8 mouse cellular contexts compared by ENCODE assay signal in the genomic region with DNA sequence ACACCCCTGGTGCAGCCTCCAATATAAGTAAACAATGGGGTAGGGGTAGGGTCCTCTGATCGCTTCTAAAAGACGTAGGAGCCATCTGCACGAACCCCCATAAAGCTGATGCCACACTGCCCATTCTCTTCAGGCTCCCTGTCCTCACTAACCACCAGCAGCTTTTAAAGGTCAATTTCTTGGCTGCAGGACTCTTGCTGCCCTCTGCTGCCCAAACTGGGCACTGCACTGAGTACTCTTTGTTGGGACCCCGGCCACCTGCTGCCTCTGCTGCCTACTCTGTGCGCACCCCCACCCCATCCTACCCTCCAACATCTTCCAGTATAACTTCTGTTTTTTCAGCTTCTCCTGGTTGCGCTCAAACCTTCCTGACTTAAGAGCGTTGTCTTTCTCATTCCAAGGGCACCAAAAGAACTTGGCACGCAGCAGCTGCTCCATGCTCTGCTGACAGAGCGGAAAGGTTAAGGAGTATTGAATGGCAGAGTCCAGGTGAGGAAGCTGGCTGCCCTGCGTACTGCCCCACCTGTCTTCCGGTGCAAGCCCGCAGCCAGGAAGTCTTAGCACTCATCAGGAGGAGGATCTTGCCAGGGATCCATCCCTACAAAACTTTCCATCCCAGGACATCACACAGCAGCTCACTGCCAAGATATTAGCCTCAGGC. TPM values are rescaled to one million over a fixed set of nuclear protein-coding genes. Genes with fewer than 3 reads are reported as not detected.
A peak's percentile ranks its signal among the peaks of the same experiment; 100 is the strongest.
DNase-seq lines count a peak whose midpoint lies in the region; ATAC-seq and TF ChIP-seq lines count a peak whose summit lies in the region.

No protein-coding gene starts in this region.

- H3K36me3 ChIP-seq in MEL (ENCODE audit: control insufficient read depth in 1 of 2, insufficient read depth in 2 of 2, low read length in 2 of 2) = peaks cover 0 to 6% of the 10 kb centered on the region in 2 experiments; a peak in 3 of 4 replicates
- H3K36me3 ChIP-seq in forebrain, embryonic 15.5 days = peaks cover 31% of the 10 kb centered on the region
- peaks cover 36% of the 10 kb centered on the region for H3K36me3 ChIP-seq in hindbrain, embryonic 10.5 days

- ATAC-seq in forebrain, embryonic 15.5 days (replicated peaks) = peak; percentile 53; the same call in 1 of the 2 replicates

- peaks cover 2 to 13% of the 10 kb centered on the region in 2 experiments; a peak in 3 of 4 replicates for H3K4me1 ChIP-seq in MEL (ENCODE audit: control insufficient read depth in 1 of 2, insufficient read depth in 2 of 2, low read length in 2 of 2)
- no peaks in the 10 kb centered on the region for H3K4me1 ChIP-seq in forebrain, embryonic 15.5 days
- peaks cover 7% of the 10 kb centered on the region for H3K4me1 ChIP-seq in hindbrain, embryonic 10.5 days (replicated peaks)

- H3K4me3 ChIP-seq in MEL (ENCODE audit: control insufficient read depth in 1 of 2, insufficient read depth in 1 of 2, low read depth in 2 of 2, low read length in 2 of 2) = no peak overlapping the region
- H3K4me3 ChIP-seq in forebrain, embryonic 15.5 days = no peak overlapping the region
- H3K4me3 ChIP-seq in hindbrain, embryonic 10.5 days = no peak overlapping the region; the same call in 1 of the 2 replicates

- H3K9me3 ChIP-seq in MEL (replicated peaks; ENCODE audit: insufficient read depth, low read length) = no peaks in the 10 kb centered on the region
- no peaks in the 10 kb centered on the region for H3K9me3 ChIP-seq in forebrain, embryonic 15.5 days
- H3K9me3 ChIP-seq in hindbrain, embryonic 10.5 days = no peaks in the 10 kb centered on the region

- no peak overlapping the region for H3K9ac ChIP-seq in MEL (ENCODE audit: control insufficient read depth, low read depth, low read length, poor library complexity, severe bottlenecking)
- H3K9ac ChIP-seq in forebrain, embryonic 15.5 days (replicated peaks) = no peak overlapping the region

- no peak for TF ChIP-seq POLR2A in MEL (IDR thresholded peaks at IDR 0.05; ENCODE audit: control insufficient read depth in 1 of 2, insufficient read depth in 1 of 2, low read depth in 1 of 2, low read length in 2 of 2, poor library complexity in 1 of 2)

- TF ChIP-seq CTCF in MEL (IDR thresholded peaks at IDR 0.05 in 2 of 3, conservative IDR thresholded peaks at IDR 0.05 in 1 of 3; ENCODE audit: control insufficient read depth in 1 of 3, insufficient read depth in 1 of 3, low read depth in 2 of 3, low read length in 3 of 3, poor library complexity in 1 of 3, severe bottlenecking in 1 of 3) = peak; percentile 82 to 90 (median 87)

- no peak for TF ChIP-seq EP300 in MEL (IDR thresholded peaks at IDR 0.05; ENCODE audit: low read depth in 1 of 2, low read length in 2 of 2)

- H3K27me3 ChIP-seq in MEL (ENCODE audit: control insufficient read depth in 1 of 2, insufficient read depth in 2 of 2, low read length in 2 of 2) = no peaks in the 10 kb centered on the region
- H3K27me3 ChIP-seq in forebrain, embryonic 15.5 days = no peaks in the 10 kb centered on the region
- 0 out of 2 replicates have a peak, but pooled peaks cover 2% of the 10 kb centered on the region for H3K27me3 ChIP-seq in hindbrain, embryonic 10.5 days (ENCODE audit: insufficient read depth, poor library complexity, severe bottlenecking)

- H3K4me2 ChIP-seq in forebrain, embryonic 15.5 days (replicated peaks) = no peak overlapping the region

- WGBS in forebrain, embryonic 15.5 days = 19% methylated on average over 12 of the region's 12 CpGs
- WGBS in hindbrain, embryonic 10.5 days = 15% methylated on average over 12 of the region's 12 CpGs

- H3K79me2 ChIP-seq in MEL (ENCODE audit: control insufficient read depth, insufficient read depth, low read length, poor library complexity) = no peaks in the 10 kb centered on the region

- no peak overlapping the region for H3K27ac ChIP-seq in MEL (ENCODE audit: control insufficient read depth, low read depth, low read length)
- H3K27ac ChIP-seq in forebrain, embryonic 15.5 days (replicated peaks) = no peak overlapping the region
- H3K27ac ChIP-seq in hindbrain, embryonic 10.5 days = 0 out of 2 replicates have a peak overlapping the region, but pooled peaks have one; percentile 45

- peak; percentile 65 for DNase-seq in MEL (ENCODE audit: low read depth, low spot score)
- peak; percentile 63 for DNase-seq in cerebellum, adult 11 months
- peak; percentile 83 for DNase-seq in hindbrain, embryonic 10.5 days (ENCODE audit: low spot score)
- DNase-seq in layer of hippocampus, adult 9-10 months (ENCODE audit: low spot score) = peak; percentile 32
- DNase-seq in lung, postnatal 14 days = peak; percentile 87
- peak; percentile 75 for DNase-seq in ovary, postnatal 36 days (ENCODE audit: low spot score)
- DNase-seq in urinary bladder, adult 2 months (ENCODE audit: low spot score) = peak; percentile 56

- peak; percentile 90 for TF ChIP-seq RAD21 in MEL (IDR thresholded peaks at IDR 0.05; ENCODE audit: low read depth, low read length)

TF ChIP-seq in MEL, 35 proteins besides CTCF, POLR2A, EP300 and RAD21:
- TF ChIP-seq SIN3A (IDR thresholded peaks at IDR 0.05; ENCODE audit: low read length) (peak; percentile 38; the same call in 1 of the 2 replicates), MYC (IDR thresholded peaks at IDR 0.05; ENCODE audit: low read depth, low read length) (no peak), CHD2 (IDR thresholded peaks at IDR 0.05; ENCODE audit: low read length) (no peak), SMC3 (IDR thresholded peaks at IDR 0.05; ENCODE audit: low read depth, low read length) (peak; percentile 90), ZC3H11A (IDR thresholded peaks at IDR 0.05; ENCODE audit: low read depth, low read length) (peak; percentile 89)

RNA-seq across cellular contexts. Expression of gene Rsph9, which starts 11.8 kb away (rescaled TPM):
- not detected in 2 replicates for total RNA-seq in MEL (2012; rRNA removed)
- polyA plus RNA-seq in MEL (2012; ENCODE audit: insufficient read depth in 1 of 2, insufficient read length in 2 of 2, low read depth in 1 of 2, low replicate concordance in 2 of 2, missing spikeins in 1 of 2) = under 1 TPM in 1 of 2 experiments, not detected in 1; 0.29 TPM
- 37.2 and 45.7 TPM in 2 replicates for polyA plus RNA-seq in forebrain, embryonic 15.5 days (2015; fragmentation: Nextera tagmentation; extraction: Ambion mirVana)
- polyA plus RNA-seq in hindbrain, embryonic 10.5 days (2016; fragmentation: Nextera tagmentation; extraction: Ambion mirVana) = 14.5 and 20.5 TPM in 2 replicates
- 12.7 and 14.0 TPM in 2 replicates for polyA plus RNA-seq in urinary bladder, adult 2 months (2012; rRNA removed)

RNA-seq across cellular contexts. Expression of gene Mad2l1bp, which starts 21.2 kb away (rescaled TPM):
- 14.1 and 14.8 TPM in 2 replicates for total RNA-seq in MEL (2012; rRNA removed)
- 10 to 100 TPM in 1 of 2 experiments, not detected in 1; 23.1 TPM for polyA plus RNA-seq in MEL (2012; ENCODE audit: insufficient read depth in 1 of 2, insufficient read length in 2 of 2, low read depth in 1 of 2, low replicate concordance in 2 of 2, missing spikeins in 1 of 2)
- polyA plus RNA-seq in forebrain, embryonic 15.5 days (2015; fragmentation: Nextera tagmentation; extraction: Ambion mirVana) = 27.0 and 28.9 TPM in 2 replicates
- 38.7 and 38.9 TPM in 2 replicates for polyA plus RNA-seq in hindbrain, embryonic 10.5 days (2016; fragmentation: Nextera tagmentation; extraction: Ambion mirVana)
- polyA plus RNA-seq in urinary bladder, adult 2 months (2012; rRNA removed) = 16.4 and 19.8 TPM in 2 replicates

RNA-seq across cellular contexts. Expression of gene Mrps18a, which starts 21.4 kb away (rescaled TPM):
- total RNA-seq in MEL (2012; rRNA removed) = 177 and 181 TPM in 2 replicates
- 100 to 1,000 TPM in 1 of 2 experiments, not detected in 1; 159 TPM for polyA plus RNA-seq in MEL (2012; ENCODE audit: insufficient read depth in 1 of 2, insufficient read length in 2 of 2, low read depth in 1 of 2, low replicate concordance in 2 of 2, missing spikeins in 1 of 2)
- 129 and 134 TPM in 2 replicates for polyA plus RNA-seq in forebrain, embryonic 15.5 days (2015; fragmentation: Nextera tagmentation; extraction: Ambion mirVana)
- polyA plus RNA-seq in hindbrain, embryonic 10.5 days (2016; fragmentation: Nextera tagmentation; extraction: Ambion mirVana) = 148 and 151 TPM in 2 replicates
- 67.0 and 71.1 TPM in 2 replicates for polyA plus RNA-seq in urinary bladder, adult 2 months (2012; rRNA removed)

RNA-seq across cellular contexts. Expression of gene Gtpbp2, which starts 28.6 kb away (rescaled TPM):
- 18.1 and 27.5 TPM in 2 replicates for total RNA-seq in MEL (2012; rRNA removed)
- polyA plus RNA-seq in MEL (2012; ENCODE audit: insufficient read depth in 1 of 2, insufficient read length in 2 of 2, low read depth in 1 of 2, low replicate concordance in 2 of 2, missing spikeins in 1 of 2) = 10 to 100 TPM in 1 of 2 experiments, not detected in 1; 46.7 TPM
- 41.4 and 45.4 TPM in 2 replicates for polyA plus RNA-seq in forebrain, embryonic 15.5 days (2015; fragmentation: Nextera tagmentation; extraction: Ambion mirVana)
- 32.6 and 37.8 TPM in 2 replicates for polyA plus RNA-seq in hindbrain, embryonic 10.5 days (2016; fragmentation: Nextera tagmentation; extraction: Ambion mirVana)
- polyA plus RNA-seq in urinary bladder, adult 2 months (2012; rRNA removed) = 110 and 143 TPM in 2 replicates

Comparison
In these comparisons a context has a peak if more than half of its experiments do, and no peak if none do; other contexts are left out.
1. DNase-seq: peak in every context shown above with its lines; median percentile 87 in lung, postnatal 14 days; 83 in hindbrain, embryonic 10.5 days; 75 in ovary, postnatal 36 days; 65 in MEL; 63 in cerebellum, adult 11 months; 56 in urinary bladder, adult 2 months; 32 in layer of hippocampus, adult 9-10 months.
2. RNA of gene Rsph9, which starts 11.8 kb away (polyA plus RNA-seq): 37.2 to 45.7 TPM in forebrain, embryonic 15.5 days, 14.5 to 20.5 TPM in hindbrain, embryonic 10.5 days and 12.7 to 14.0 TPM in urinary bladder, adult 2 months; 0.29 TPM in MEL; every median in the first group is over 10 times any median in the second.